Comparison of ENCODE assay signal across 18 mouse cellular contexts in genomic region chr4:148461772-148462171, GRCm38 (mm10). TPM values are rescaled to one million over a fixed set of nuclear protein-coding genes. Genes with fewer than 3 reads are reported as not detected.
DNase-seq lines count a peak whose midpoint lies in the region; TF ChIP-seq lines count a peak whose summit lies in the region.
"Had no signal": no experiment of that assay in that cellular context is flagged by ENCODE, and none has a peak within 500 bp of the region (broad histone marks: within the 10 kb centered on the region; RNA-seq: fewer than 3 reads in every experiment).

No protein-coding gene starts in this region.

- no peaks in the 10 kb centered on the region for H3K27me3 ChIP-seq in E14TG2a.4 (ENCODE audit: insufficient read depth, low read length)
- H3K27me3 ChIP-seq: forebrain, embryonic 13.5 days; heart, embryonic 15.5 days; liver, embryonic 15.5 days; midbrain, embryonic 12.5 days had no signal

- DNase-seq in layer of hippocampus, adult 2 months (ENCODE audit: low spot score in 2 of 2), result no peak
- DNase-seq in layer of hippocampus, adult 9-10 months (ENCODE audit: low spot score), result no peak
- DNase-seq in 416B (ENCODE audit: low read depth), result peak; percentile 33
- peak; percentile 36 for DNase-seq in induced T-regulatory cell, adult 2 months (ENCODE audit: low read depth)
- DNase-seq in lung, adult 2 months, result no peak
- DNase-seq in cerebellum, postnatal 14 days, result no peak
- DNase-seq: adrenal gland, adult 2 months; cerebellum, postnatal 10 days; heart, adult 18-20 months; lung, postnatal 4 days; right cerebral cortex, postnatal 4 days; thymus, adult 18-20 months had no signal

- no peak overlapping the region for H3K27ac ChIP-seq in layer of hippocampus, adult 2 months
- H3K27ac ChIP-seq: heart, embryonic 15.5 days; hindbrain, embryonic 10.5 days; liver, embryonic 15.5 days; midbrain, embryonic 12.5 days had no signal

- peaks cover 92% of the 10 kb centered on the region for H3K36me3 ChIP-seq in E14TG2a.4 (ENCODE audit: insufficient read depth, low read length)

- WGBS in lung, adult 2 months, result 87% methylated on average over 4 of the region's 4 CpGs

- H3K4me3 ChIP-seq in layer of hippocampus, adult 2 months, result no peak overlapping the region
- H3K4me3 ChIP-seq in E14TG2a.4 (replicated peaks; ENCODE audit: low read length), result no peak overlapping the region
- H3K4me3 ChIP-seq in lung, adult 2 months (replicated peaks; ENCODE audit: extremely low read depth, low read depth, low read length), result no peak overlapping the region
- H3K4me3 ChIP-seq: forebrain, embryonic 13.5 days; heart, embryonic 15.5 days; hindbrain, embryonic 10.5 days; liver, embryonic 15.5 days; midbrain, embryonic 12.5 days had no signal

- peak; percentile 56 for TF ChIP-seq CTCF in layer of hippocampus, adult 2 months (conservative IDR thresholded peaks at IDR 0.05)
- TF ChIP-seq CTCF in E14TG2a.4 (conservative IDR thresholded peaks at IDR 0.05; ENCODE audit: low read length), result peak; percentile 58
- no peak for TF ChIP-seq CTCF in lung, adult 2 months (IDR thresholded peaks at IDR 0.05; ENCODE audit: insufficient read depth, low read length)

- TF ChIP-seq POLR2A in lung, adult 2 months (IDR thresholded peaks at IDR 0.05; ENCODE audit: borderline replicate concordance, extremely low read depth, low read depth, low read length), result no peak

- no peaks in the 10 kb centered on the region for H3K9me3 ChIP-seq in E14TG2a.4 (ENCODE audit: low read length)
- H3K9me3 ChIP-seq: forebrain, embryonic 13.5 days; heart, embryonic 15.5 days; hindbrain, embryonic 10.5 days; liver, embryonic 15.5 days; midbrain, embryonic 12.5 days had no signal

- peaks cover 27% of the 10 kb centered on the region for H3K4me1 ChIP-seq in E14TG2a.4 (replicated peaks; ENCODE audit: low read depth, low read length)
- no peaks in the 10 kb centered on the region for H3K4me1 ChIP-seq in lung, adult 2 months (ENCODE audit: control insufficient read depth, insufficient read depth, low read length)
- H3K4me1 ChIP-seq: heart, embryonic 15.5 days; liver, embryonic 15.5 days; midbrain, embryonic 12.5 days had no signal

RNA-seq across cellular contexts. Expression of gene Mtor, which starts 13.4 kb away (rescaled TPM):
- 100 to 1,000 TPM in 1 of 2 experiments, 10 to 100 TPM in 1; 95.2 to 100 TPM for total RNA-seq in layer of hippocampus, adult 2 months (2021)
- polyA plus RNA-seq in lung, adult 2 months (2012; rRNA removed), result 17.3 and 20.2 TPM in 2 replicates

RNA-seq across cellular contexts. Expression of gene Ubiad1, which starts 17.2 kb away (rescaled TPM):
- total RNA-seq in layer of hippocampus, adult 2 months (2021), result 1 to 10 TPM; 8.1 to 8.7 TPM
- 13.6 and 18.0 TPM in 2 replicates for polyA plus RNA-seq in lung, adult 2 months (2012; rRNA removed)

RNA-seq across cellular contexts. Expression of gene Angptl7, which starts 38.5 kb away (rescaled TPM):
- under 1 TPM; 0.22 to 0.38 TPM for total RNA-seq in layer of hippocampus, adult 2 months (2021)
- polyA plus RNA-seq in lung, adult 2 months (2012; rRNA removed), result 1.5 TPM in 2 replicates

Comparison
In these comparisons a context has a peak if more than half of its experiments do, and no peak if none do; other contexts are left out.
1. DNase-seq: peak in 416B (single experiment) and induced T-regulatory cell, adult 2 months (single experiment); none in layer of hippocampus, adult 2 months (0 of 2), layer of hippocampus, adult 9-10 months (single experiment), lung, adult 2 months (single experiment) and cerebellum, postnatal 14 days (0 of 2).